Mouse (Mus musculus) gastrocnemius, postnatal 10 days (tissue): ENCODE measurements at regions not wholly inside any gene's neighbourhood (a gene's known extent, or its start where the extent isn't known, plus 50 kb on each side); places are given as distances from the start of the nearest gene placed in this dataset.

ENCODE experiments used
- DNase-seq: peaks from one replicate; pipeline ENCODE4 v3.0.0; 2021; ENCODE audit warnings: mixed read lengths

- DNase-seq = no peak
These were observed 82.9 kb upstream of the Cryz start for GRCm38 (mm10) chr3:154513566-154513965.

GRCm38 (mm10) chr3:154510160-154510559 lies 86.4 kb upstream of the Cryz start:
- DNase-seq = no peak

- no peak for DNase-seq
These were observed 87.1 kb upstream of the Cryz start for GRCm38 (mm10) chr3:154509394-154509793.

GRCm38 (mm10) chr3:154493387-154493920 lies 103.1 kb upstream of the Cryz start:
- no peak for DNase-seq

- no peak for DNase-seq
These were observed 124.1 kb upstream of the Cryz start for GRCm38 (mm10) chr3:154472426-154472825.

- DNase-seq = peak; percentile 38
These were observed 128.7 kb upstream of the Cryz start for GRCm38 (mm10) chr3:154467581-154468374.

- DNase-seq = no peak
These were observed 127.7 kb upstream of the Lhx8 start for GRCm38 (mm10) chr3:154458208-154458607.

- no peak for DNase-seq
These were observed 122.6 kb upstream of the Lhx8 start for GRCm38 (mm10) chr3:154453025-154453424.

- no peak for DNase-seq
These were observed 122.1 kb upstream of the Lhx8 start for GRCm38 (mm10) chr3:154452585-154452984.

- DNase-seq = no peak
These were observed 120.7 kb upstream of the Lhx8 start for GRCm38 (mm10) chr3:154451169-154451568.

- DNase-seq = no peak
These were observed 113.1 kb upstream of the Lhx8 start for GRCm38 (mm10) chr3:154443351-154444075.

GRCm38 (mm10) chr3:154441454-154441853 lies 111.0 kb upstream of the Lhx8 start:
- no peak for DNase-seq

- DNase-seq = no peak
These were observed 110.4 kb upstream of the Lhx8 start for GRCm38 (mm10) chr3:154440899-154441298.

- no peak for DNase-seq
These were observed 100.4 kb upstream of the Lhx8 start for GRCm38 (mm10) chr3:154430856-154431255.

GRCm38 (mm10) chr3:154429666-154430065 lies 99.2 kb upstream of the Lhx8 start:
- DNase-seq = no peak

- no peak for DNase-seq
These were observed 94.1 kb upstream of the Lhx8 start for GRCm38 (mm10) chr3:154424589-154424988.

GRCm38 (mm10) chr3:154421461-154421950 lies 91.0 kb upstream of the Lhx8 start:
- no peak for DNase-seq

- DNase-seq = no peak
These were observed 87.8 kb upstream of the Lhx8 start for GRCm38 (mm10) chr3:154418177-154418832.

- DNase-seq = no peak
These were observed 83.9 kb upstream of the Lhx8 start for GRCm38 (mm10) chr3:154414358-154414757.

- DNase-seq = no peak
These were observed 79.8 kb upstream of the Lhx8 start for GRCm38 (mm10) chr3:154410292-154410691.

- no peak for DNase-seq
These were observed 71.6 kb upstream of the Lhx8 start for GRCm38 (mm10) chr3:154402081-154402480.

GRCm38 (mm10) chr3:154393626-154394025 lies 63.2 kb upstream of the Lhx8 start:
- DNase-seq = no peak

GRCm38 (mm10) chr3:154391629-154392028 lies 61.2 kb upstream of the Lhx8 start:
- DNase-seq = no peak
